Mouse (Mus musculus) liver, embryonic 13.5 days (tissue): Measurements from ENCODE around the gene Eps8l1. TPM values are rescaled to one million over a fixed set of nuclear protein-coding genes. Genes with fewer than 3 reads are reported as not detected.

Experiments
- ATAC-seq: fragments of 200-750 bp; cut with Nextera tagmentation; 2 replicates; pipeline ENCODE4 v1.8.0; 2017; ENCODE audit warnings: low read depth, mild to moderate bottlenecking, moderate number of reproducible peaks, moderate library complexity
- DNase-seq: peaks from one replicate; pipeline ENCODE4 v3.0.0; 2022
- H3K27ac ChIP-seq: fragments of 300-500 bp; sonication (generic); 2 replicates; pipeline ENCODE4 v1.5.1; 2015; ENCODE audit warnings: moderate library complexity, mild to moderate bottlenecking, inconsistent platforms
- H3K27me3 ChIP-seq: fragments of 300-500 bp; sonication (generic); 2 replicates; pipeline ENCODE4 v1.6.1; 2015; ENCODE audit warnings: mild to moderate bottlenecking, inconsistent platforms
- H3K36me3 ChIP-seq: fragments of 300-500 bp; sonication (generic); 2 replicates; pipeline ENCODE4 v1.6.1; 2015; ENCODE audit warnings: mild to moderate bottlenecking, inconsistent platforms
- H3K4me1 ChIP-seq: fragments of 300-500 bp; sonication (generic); replicated peaks from 2 replicates; pipeline ENCODE4 v1.6.1; 2015; ENCODE audit warnings: inconsistent platforms
- H3K4me2 ChIP-seq: fragments of 300-500 bp; sonication (generic); 2 replicates; pipeline ENCODE4 v1.6.1; 2015; ENCODE audit warnings: inconsistent platforms, mild to moderate bottlenecking, moderate library complexity
- H3K4me3 ChIP-seq: fragments of 300-500 bp; sonication (generic); replicated peaks from 2 replicates; pipeline ENCODE4 v1.5.1; 2015; ENCODE audit warnings: mild to moderate bottlenecking, inconsistent platforms
- H3K9ac ChIP-seq: fragments of 300-500 bp; sonication (generic); 2 replicates; pipeline ENCODE4 v1.6.1; 2015; ENCODE audit warnings: mild to moderate bottlenecking, inconsistent platforms
- H3K9me3 ChIP-seq: fragments of 300-500 bp; sonication (generic); replicated peaks from 2 replicates; pipeline ENCODE4 v1.6.1; 2016; ENCODE audit warnings: inconsistent platforms
- WGBS: fragments of 180-500 bp; shearing (Covaris S2); methylation state at CpG from one replicate; pipeline ENCODE4 v1.1.7; 2015; ENCODE audit not compliant: insufficient replicate concordance; 5-methylcytosine and 5-hydroxymethylcytosine counted together
- polyA plus RNA-seq: library from polyadenylated mRNA; unstranded; fragments of >200 nt; fragmentation: Nextera tagmentation; extraction: Ambion mirVana; gene quantifications from 2 replicates; pipeline ENCODE4 v1.2.1, GENCODE M21; 2015

The Eps8l1 gene
- polyA plus RNA-seq, 1 experiment from 2014 or later, result 1.4 TPM

DNA sequence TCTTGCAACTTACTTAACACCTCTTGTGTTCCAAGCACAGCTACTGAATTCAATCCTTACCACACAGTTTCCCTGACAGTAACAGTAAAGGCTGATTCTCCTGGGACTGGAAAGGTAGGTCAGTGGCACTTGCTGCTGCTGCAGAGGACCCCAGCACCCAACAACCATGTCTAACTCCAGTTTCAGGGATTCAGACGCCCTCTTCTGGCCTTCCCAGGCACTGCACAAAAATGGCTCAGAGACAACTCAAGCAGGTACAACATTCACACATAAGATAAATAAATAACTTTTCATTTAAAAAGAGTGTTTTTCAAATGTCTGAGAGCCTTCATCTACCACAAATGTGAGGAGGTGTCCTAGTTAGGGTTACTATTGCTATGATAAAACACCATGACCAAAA lies 13.3 kb upstream of the Eps8l1 start:
- peaks cover 9% of the 10 kb centered on the region for H3K36me3 ChIP-seq
- H3K9ac ChIP-seq, result no peak overlapping the region
- DNase-seq (no peak), ATAC-seq (no peak)
- H3K27me3 ChIP-seq, result no peaks in the 10 kb centered on the region
- 3% methylated on average over 1 of the region's 1 CpGs for WGBS
- H3K4me2 ChIP-seq, result no peak overlapping the region
- H3K27ac ChIP-seq, result no peak overlapping the region
- H3K9me3 ChIP-seq, result no peaks in the 10 kb centered on the region
- peaks cover 19% of the 10 kb centered on the region for H3K4me1 ChIP-seq
- H3K4me3 ChIP-seq, result no peak overlapping the region

DNA sequence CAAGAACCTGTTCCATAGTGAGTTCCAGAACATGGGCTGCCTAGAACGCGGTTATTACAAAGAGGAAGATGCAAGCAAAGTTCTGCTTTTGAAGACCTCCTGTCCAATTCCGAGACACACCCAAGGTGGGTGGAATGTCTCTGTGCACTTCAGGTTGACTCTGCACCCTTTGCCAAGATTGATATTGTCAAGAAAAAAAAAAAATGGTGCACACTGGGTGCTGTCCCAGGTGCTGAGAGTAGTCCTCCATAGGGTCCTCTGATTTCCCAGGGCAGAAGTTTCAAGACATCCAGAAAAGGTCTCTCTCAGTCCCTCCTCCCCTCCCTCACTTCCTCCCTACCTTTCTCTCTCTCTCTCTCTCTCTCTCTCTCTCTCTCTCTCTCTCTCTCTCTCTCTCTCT lies 12.0 kb upstream of the Eps8l1 start:
- ATAC-seq, result no peak
- H3K4me2 ChIP-seq, result no peak overlapping the region
- H3K9me3 ChIP-seq, result no peaks in the 10 kb centered on the region
- WGBS, result 74% methylated on average over 3 of the region's 3 CpGs
- DNase-seq, result no peak
- H3K4me3 ChIP-seq, result no peak overlapping the region
- no peaks in the 10 kb centered on the region for H3K36me3 ChIP-seq
- peaks cover 28% of the 10 kb centered on the region for H3K4me1 ChIP-seq
- no peak overlapping the region for H3K9ac ChIP-seq
- no peaks in the 10 kb centered on the region for H3K27me3 ChIP-seq
- no peak overlapping the region for H3K27ac ChIP-seq

DNA sequence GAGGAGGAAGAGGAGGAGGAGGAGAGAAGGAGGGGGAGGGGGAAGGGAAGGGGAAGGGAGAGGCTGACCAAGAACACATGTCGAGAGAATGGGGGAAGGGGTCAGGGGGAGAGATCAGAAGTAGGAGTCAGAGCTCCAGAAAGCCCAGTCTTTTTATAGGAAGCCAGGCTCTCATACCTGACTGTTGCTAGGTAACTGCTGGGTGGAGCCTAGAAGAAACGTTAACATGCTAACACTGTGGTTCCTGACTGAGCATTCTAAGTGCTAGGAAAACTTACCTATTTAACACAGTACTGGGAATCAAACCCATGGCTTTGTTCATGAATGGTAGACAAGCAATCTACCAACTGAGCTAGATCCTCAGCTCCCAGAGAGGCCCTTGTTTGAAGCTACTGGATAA lies 11.3 kb upstream of the Eps8l1 start:
- no peak overlapping the region for H3K4me3 ChIP-seq
- no peak for DNase-seq
- ATAC-seq, result no peak
- H3K27ac ChIP-seq, result no peak overlapping the region
- H3K9ac ChIP-seq, result no peak overlapping the region
- H3K36me3 ChIP-seq, result no peaks in the 10 kb centered on the region
- no peaks in the 10 kb centered on the region for H3K27me3 ChIP-seq
- peaks cover 28% of the 10 kb centered on the region for H3K4me1 ChIP-seq
- WGBS, result 6% methylated on average over 2 of the region's 2 CpGs
- H3K4me2 ChIP-seq, result no peak overlapping the region
- no peaks in the 10 kb centered on the region for H3K9me3 ChIP-seq

DNA sequence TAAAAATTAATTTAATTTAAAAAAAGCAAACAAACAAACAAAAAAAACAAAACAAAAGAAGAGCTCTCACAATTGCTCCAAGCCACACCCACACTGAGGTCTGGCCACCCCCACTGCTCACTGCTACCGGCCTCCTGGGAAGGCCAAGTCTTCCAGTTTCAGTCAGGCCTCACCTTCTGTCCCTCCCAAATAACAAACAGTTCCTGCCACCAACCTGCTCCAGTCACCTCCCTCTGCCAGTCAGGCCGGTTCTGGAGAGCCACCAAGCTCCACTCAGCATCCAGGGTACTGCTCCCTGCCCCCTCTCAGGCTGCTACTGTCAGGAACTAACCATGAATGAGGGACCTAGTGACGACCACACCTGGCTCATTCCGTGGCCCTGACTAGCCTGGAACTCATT lies 7.8 kb upstream of the Eps8l1 start:
- ATAC-seq, result peak; percentile 45; the same call in 1 of the 2 replicates

DNA sequence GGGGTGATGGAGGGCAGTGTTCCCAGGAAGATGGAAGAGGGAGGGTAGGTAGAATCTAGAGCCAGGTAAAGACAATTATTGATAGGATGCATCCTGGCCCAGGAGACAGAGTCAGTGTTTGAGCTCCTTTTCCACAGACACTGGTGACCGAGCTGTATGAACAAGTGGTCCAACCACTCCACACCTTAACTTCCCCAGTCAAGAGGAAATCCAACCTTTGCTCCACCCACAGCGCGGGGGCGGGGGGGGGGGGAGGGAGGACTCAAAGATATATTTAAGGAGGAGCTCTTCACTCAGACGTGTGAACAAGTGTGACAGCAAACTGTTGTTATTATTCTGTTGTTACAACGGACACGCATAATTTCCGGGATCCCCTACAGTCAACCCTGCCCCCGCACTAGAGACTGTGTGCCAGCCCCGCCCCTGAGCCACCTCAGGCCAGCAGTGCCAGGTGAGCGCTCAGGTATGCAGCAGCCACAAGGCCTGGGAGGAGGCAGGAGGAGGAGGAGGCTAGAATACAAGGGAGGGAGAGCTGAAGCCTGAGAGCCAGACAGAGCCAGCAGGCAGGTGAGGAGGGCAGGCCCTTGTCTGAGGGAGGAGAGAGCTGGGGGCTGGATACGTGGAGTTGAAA lies 3.8 kb downstream of the Eps8l1 start:
- 9% methylated on average over 12 of the region's 12 CpGs for WGBS
- Histone ChIP-seq H3K27ac (no peak overlapping the region), H3K9ac (no peak overlapping the region), H3K27me3 (peaks cover 14% of the 10 kb centered on the region), H3K4me1 (peaks cover 4% of the 10 kb centered on the region; the same call in 1 of the 2 replicates), H3K4me3 (no peak overlapping the region), H3K9me3 (no peaks in the 10 kb centered on the region), H3K4me2 (no peak overlapping the region), H3K36me3 (no peaks in the 10 kb centered on the region)
- no peak for DNase-seq
- no peak for ATAC-seq

More for the DNA sequence above, 7.8 kb upstream of the Eps8l1 start:
- H3K9ac ChIP-seq, result no peak overlapping the region
- H3K27ac ChIP-seq, result no peak overlapping the region
- 22% methylated on average over 4 of the region's 4 CpGs for WGBS
- no peaks in the 10 kb centered on the region for H3K27me3 ChIP-seq
- no peak overlapping the region; the same call in 1 of the 2 replicates for H3K4me2 ChIP-seq
- no peak overlapping the region for H3K4me3 ChIP-seq
- peaks cover 14% of the 10 kb centered on the region for H3K4me1 ChIP-seq
- H3K36me3 ChIP-seq, result no peaks in the 10 kb centered on the region; the same call in 1 of the 2 replicates
- DNase-seq, result no peak
- H3K9me3 ChIP-seq, result no peaks in the 10 kb centered on the region

DNA sequence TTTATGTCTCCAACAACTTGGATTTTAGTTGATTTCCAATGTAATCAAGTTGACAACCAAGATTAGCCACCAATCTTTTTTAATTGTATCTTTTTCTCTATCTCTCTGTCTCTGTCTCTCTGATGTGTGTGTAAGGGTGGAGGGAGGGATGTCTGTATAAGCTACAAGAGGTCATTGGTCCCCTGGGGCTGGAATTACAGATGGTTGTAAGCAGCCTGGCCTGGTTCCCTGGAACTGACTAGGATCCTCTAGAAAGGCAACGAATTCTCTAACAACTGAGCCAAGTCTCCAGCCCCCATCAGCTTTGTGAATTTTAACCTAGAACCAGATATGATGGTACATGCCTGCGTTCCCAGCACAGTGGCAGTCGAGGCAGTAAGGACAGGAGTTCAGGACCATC lies 7.3 kb downstream of the Eps8l1 start:
- no peak overlapping the region for H3K4me2 ChIP-seq
- 56% methylated on average over 3 of the region's 3 CpGs for WGBS
- peaks cover 49% of the 10 kb centered on the region for H3K27me3 ChIP-seq
- ATAC-seq (no peak), DNase-seq (no peak)
- no peaks in the 10 kb centered on the region for H3K36me3 ChIP-seq
- H3K4me1 ChIP-seq, result peaks cover 15% of the 10 kb centered on the region
- H3K9ac ChIP-seq, result no peak overlapping the region
- no peak overlapping the region for H3K27ac ChIP-seq
- no peaks in the 10 kb centered on the region for H3K9me3 ChIP-seq
- no peak overlapping the region for H3K4me3 ChIP-seq

DNA sequence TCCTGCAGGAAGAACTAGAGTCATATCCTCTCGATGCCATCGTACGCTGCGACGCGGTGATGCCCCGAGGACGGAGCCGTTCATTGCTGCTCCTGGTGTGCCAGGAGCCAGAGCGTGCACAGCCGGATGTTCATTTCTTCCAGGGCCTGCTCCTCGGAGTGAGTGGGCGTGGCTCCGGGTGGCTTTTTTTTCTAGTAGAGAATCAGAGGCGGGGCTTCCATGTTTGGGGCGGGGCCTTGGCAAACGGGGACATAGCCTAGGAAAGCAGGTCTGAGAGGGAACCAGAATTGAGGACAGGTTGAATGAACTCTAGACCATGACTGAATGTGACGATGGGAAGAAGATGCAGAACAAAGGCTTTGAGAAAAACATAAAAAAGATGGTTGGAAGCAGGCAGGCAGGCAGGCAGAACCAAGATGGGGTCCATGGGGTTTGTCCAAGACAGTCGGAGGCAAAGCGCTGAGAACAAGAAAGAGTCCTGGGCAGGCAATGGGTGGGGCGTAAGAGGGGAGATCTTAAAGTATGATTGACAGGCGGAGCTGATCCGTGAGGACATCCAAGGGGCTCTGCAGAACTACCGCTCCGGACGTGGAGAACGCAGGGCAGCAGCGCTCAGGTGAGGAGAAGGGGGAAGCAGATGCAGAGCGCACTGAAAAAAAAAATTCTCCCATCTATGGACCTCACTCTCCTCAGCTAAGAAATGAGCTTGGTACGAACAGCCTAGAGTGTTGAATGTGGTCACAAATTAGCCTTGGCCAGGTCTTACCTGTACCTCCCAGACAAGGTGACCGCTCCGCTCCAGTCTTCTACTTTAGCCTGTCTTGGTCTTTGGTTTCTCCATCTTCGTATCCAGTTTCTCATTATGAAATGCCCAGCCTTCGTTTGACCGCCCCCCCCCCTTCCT lies 10.1 kb downstream of the Eps8l1 start:
- Histone ChIP-seq H3K9me3 (no peaks in the 10 kb centered on the region), H3K27ac (no peak overlapping the region), H3K4me3 (peak overlapping the region; percentile 37), H3K4me1 (peaks cover 11% of the 10 kb centered on the region), H3K4me2 (peak overlapping the region; percentile 57), H3K27me3 (peaks cover 73% of the 10 kb centered on the region), H3K9ac (no peak overlapping the region), H3K36me3 (no peaks in the 10 kb centered on the region)
- ATAC-seq (peak; percentile 52), DNase-seq (peak; percentile 41)
- WGBS, result 5% methylated on average over 35 of the region's 35 CpGs

DNA sequence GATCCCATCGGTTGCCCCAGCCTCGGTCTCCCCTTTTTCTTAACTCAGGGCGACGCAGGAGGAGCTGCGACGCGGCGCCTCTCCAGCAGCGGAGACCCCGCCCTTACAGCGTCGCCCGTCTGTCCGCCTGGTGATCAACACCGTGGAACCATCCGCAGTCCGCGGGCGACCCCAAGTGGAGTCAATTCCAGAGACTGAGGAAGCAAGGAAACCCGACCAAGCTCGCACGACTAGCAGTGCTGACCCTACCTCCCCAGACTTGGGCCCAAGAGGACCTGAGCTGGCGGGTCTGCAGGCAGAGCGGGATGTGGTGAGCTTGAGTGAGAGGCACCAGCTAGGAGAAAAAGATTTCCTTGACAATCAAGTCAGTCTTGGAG lies 10.7 kb downstream of the Eps8l1 start:
- H3K27me3 ChIP-seq, result peaks cover 79% of the 10 kb centered on the region
- ATAC-seq (peak; percentile 57), DNase-seq (peak; percentile 48)
- WGBS, result 3% methylated on average over 24 of the region's 24 CpGs
- H3K9ac ChIP-seq, result no peak overlapping the region
- peak overlapping the region; percentile 37 for H3K4me3 ChIP-seq
- H3K36me3 ChIP-seq, result no peaks in the 10 kb centered on the region
- H3K4me2 ChIP-seq, result peak overlapping the region; percentile 57
- H3K27ac ChIP-seq, result no peak overlapping the region
- H3K9me3 ChIP-seq, result no peaks in the 10 kb centered on the region
- peaks cover 11% of the 10 kb centered on the region for H3K4me1 ChIP-seq

DNA sequence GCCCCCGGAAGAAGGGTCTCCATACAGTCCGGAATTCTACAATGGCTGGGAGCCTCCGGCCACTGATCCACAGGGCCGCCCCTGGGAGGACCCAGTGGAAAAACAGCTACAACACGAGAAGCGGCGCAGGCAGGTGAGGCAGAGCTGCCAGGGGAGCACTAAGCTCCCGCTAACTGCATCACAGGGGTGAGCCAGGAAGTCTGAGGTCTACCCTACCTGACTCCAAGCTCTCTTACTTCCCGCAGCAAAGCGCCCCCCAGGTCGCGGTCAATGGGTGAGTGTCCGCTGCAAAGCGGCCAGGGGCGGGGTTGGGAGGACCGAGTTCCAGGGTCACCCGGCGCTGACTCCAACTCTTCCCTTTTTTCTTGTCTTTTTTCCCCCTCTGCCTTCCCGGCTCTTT lies 13.5 kb downstream of the Eps8l1 start:
- Histone ChIP-seq H3K4me1 (peaks cover 25% of the 10 kb centered on the region), H3K4me3 (no peak overlapping the region), H3K4me2 (no peak overlapping the region), H3K27me3 (peaks cover 95% of the 10 kb centered on the region), H3K9me3 (no peaks in the 10 kb centered on the region), H3K27ac (no peak overlapping the region), H3K9ac (no peak overlapping the region), H3K36me3 (no peaks in the 10 kb centered on the region)
- WGBS, result 9% methylated on average over 19 of the region's 19 CpGs
- DNase-seq (no peak), ATAC-seq (no peak)

DNA sequence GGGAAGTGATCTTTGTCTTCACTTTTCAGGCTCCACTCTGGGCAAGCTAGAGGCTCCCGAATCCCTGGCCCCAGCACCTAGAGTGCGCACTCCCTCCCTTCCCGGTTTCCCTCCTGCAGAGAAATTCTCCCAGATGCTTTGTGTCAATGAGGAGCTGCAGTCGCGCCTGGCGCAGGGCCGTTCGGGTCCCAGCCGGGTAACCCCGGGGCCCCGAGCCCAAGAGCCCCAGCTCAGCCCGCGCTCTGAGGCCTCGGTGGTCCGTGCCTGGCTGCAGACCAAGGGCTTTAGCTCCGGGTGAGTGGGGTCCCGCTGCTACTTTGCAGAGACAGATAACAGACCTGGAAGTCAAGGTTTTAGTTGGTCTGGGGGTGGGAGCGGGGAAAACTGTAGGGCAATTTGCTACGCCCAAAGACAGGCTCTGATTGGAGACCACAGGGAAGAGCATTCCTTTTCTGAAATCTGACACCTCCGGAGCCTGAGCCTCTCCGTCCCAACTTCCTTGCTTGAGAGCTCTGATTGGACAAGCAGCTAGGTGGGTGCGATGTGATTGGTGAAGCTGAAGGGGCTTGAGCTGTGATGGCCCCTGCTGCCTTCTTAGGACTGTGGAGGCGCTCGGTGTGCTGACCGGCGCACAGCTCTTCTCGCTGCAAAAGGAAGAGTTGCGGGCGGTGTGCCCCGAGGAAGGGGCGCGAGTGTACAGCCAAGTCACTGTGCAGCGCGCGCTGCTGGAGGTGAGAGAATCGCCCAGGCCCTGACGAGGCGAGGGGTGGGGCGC lies 17.7 kb downstream of the Eps8l1 start:
- Histone ChIP-seq H3K36me3 (peaks cover 26% of the 10 kb centered on the region), H3K4me3 (peak overlapping the region; percentile 43), H3K27ac (no peak overlapping the region; the same call in 1 of the 2 replicates), H3K9ac (peak overlapping the region; percentile 13; the same call in 1 of the 2 replicates), H3K4me1 (peaks cover 18% of the 10 kb centered on the region; the same call in 1 of the 2 replicates), H3K27me3 (peaks cover 59% of the 10 kb centered on the region), H3K9me3 (no peaks in the 10 kb centered on the region), H3K4me2 (peak overlapping the region; percentile 57)
- DNase-seq, result no peak
- 2% methylated on average over 39 of the region's 39 CpGs for WGBS
- ATAC-seq, result peak; percentile 68

DNA sequence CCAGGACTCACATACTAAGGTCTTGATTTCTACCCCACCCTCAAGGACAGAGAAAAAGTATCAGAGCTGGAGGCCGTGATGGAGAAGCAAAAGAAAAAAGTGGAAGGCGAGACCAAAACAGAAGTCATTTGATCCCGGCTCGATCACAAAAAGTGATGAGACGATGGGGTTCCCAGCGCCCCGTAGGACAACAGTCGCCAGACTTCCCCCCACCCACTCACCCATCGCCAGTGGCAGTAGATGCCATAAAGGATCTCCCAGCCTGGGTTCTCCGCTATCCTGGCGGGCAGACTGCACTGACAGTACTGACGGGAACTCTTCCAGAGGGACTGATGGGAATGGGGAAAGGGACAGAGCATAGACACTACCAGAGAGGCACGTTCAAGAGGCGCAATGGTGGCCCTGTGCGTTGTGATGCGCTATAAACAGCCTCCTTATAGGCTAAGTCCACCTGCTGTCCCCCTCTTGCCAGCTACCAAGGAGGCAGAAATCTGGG lies 18.4 kb downstream of the Eps8l1 start:
- Histone ChIP-seq H3K9me3 (no peaks in the 10 kb centered on the region), H3K36me3 (peaks cover 32% of the 10 kb centered on the region), H3K4me3 (peak overlapping the region; percentile 43), H3K9ac (no peak overlapping the region), H3K27ac (no peak overlapping the region; the same call in 1 of the 2 replicates), H3K4me2 (peak overlapping the region; percentile 57), H3K27me3 (peaks cover 53% of the 10 kb centered on the region), H3K4me1 (peaks cover 18% of the 10 kb centered on the region; the same call in 1 of the 2 replicates)
- DNase-seq (no peak), ATAC-seq (no peak)
- WGBS, result 7% methylated on average over 16 of the region's 16 CpGs
